Mouse (Mus musculus): Measurements from ENCODE around the gene Rasgef1a. TPM values are rescaled to one million over a fixed set of nuclear protein-coding genes. Genes with fewer than 3 reads are reported as not detected.

Gene Rasgef1a
- 0.30 TPM in 1 of 2 replicates, not detected in the other for polyA plus RNA-seq (2012; ENCODE audit: insufficient read depth, low replicate concordance)

- H3K4me1 ChIP-seq: peaks cover 4% of the 10 kb centered on the region; the same call in 1 of the 2 replicates
- no peak within 1 kb of the TSS for H3K4me3 ChIP-seq (replicated peaks)
- peaks cover 71% of the 10 kb centered on the region for H3K27me3 ChIP-seq (replicated peaks)
- H3K9me3 ChIP-seq: no peaks in the 10 kb centered on the region
- no peaks in the 10 kb centered on the region for H3K36me3 ChIP-seq (replicated peaks; ENCODE audit: low read length)
- TF ChIP-seq FLI1 (IDR thresholded peaks at IDR 0.05; ENCODE audit: low read length): no peak
- TF ChIP-seq GATA1 (IDR thresholded peaks at IDR 0.05; ENCODE audit: borderline replicate concordance, low read length): no peak
Observed at GRCm38 (mm10) chr6:118010756-118011615, at the start of gene Rasgef1a. Gene Rasgef1a, plus strand, starts transcription at chr6:118011438.

- no peak overlapping the region for H3K4me3 ChIP-seq (replicated peaks)
- no peak for TF ChIP-seq GATA1 (IDR thresholded peaks at IDR 0.05; ENCODE audit: borderline replicate concordance, low read length)
- TF ChIP-seq FLI1 (IDR thresholded peaks at IDR 0.05; ENCODE audit: low read length): no peak
- peaks cover 8% of the 10 kb centered on the region for H3K27me3 ChIP-seq (replicated peaks)
- H3K4me1 ChIP-seq: peaks cover 11% of the 10 kb centered on the region
- H3K9me3 ChIP-seq: peaks cover 26% of the 10 kb centered on the region
- H3K36me3 ChIP-seq (replicated peaks; ENCODE audit: low read length): no peaks in the 10 kb centered on the region
Observed at GRCm38 (mm10) chr6:117963201-117963600, 48.0 kb upstream of the Rasgef1a start.

GRCm38 (mm10) chr6:117966729-117967128, 44.5 kb upstream of the Rasgef1a start:
- Histone ChIP-seq H3K9me3 (peaks cover 38% of the 10 kb centered on the region), H3K4me3 (replicated peaks) (peak overlapping the region; percentile 34), H3K36me3 (replicated peaks; ENCODE audit: low read length) (no peaks in the 10 kb centered on the region), H3K4me1 (peaks cover 11% of the 10 kb centered on the region), H3K27me3 (replicated peaks) (peaks cover 8% of the 10 kb centered on the region)
- TF ChIP-seq FLI1 (IDR thresholded peaks at IDR 0.05; ENCODE audit: low read length): no peak
- TF ChIP-seq GATA1 (IDR thresholded peaks at IDR 0.05; ENCODE audit: borderline replicate concordance, low read length): no peak

- no peaks in the 10 kb centered on the region for H3K36me3 ChIP-seq (replicated peaks; ENCODE audit: low read length)
- H3K27me3 ChIP-seq (replicated peaks): peaks cover 26% of the 10 kb centered on the region
- no peak overlapping the region for H3K4me3 ChIP-seq (replicated peaks)
- H3K4me1 ChIP-seq: no peaks in the 10 kb centered on the region
- TF ChIP-seq FLI1 (IDR thresholded peaks at IDR 0.05; ENCODE audit: low read length) (no peak), GATA1 (IDR thresholded peaks at IDR 0.05; ENCODE audit: borderline replicate concordance, low read length) (no peak)
- no peaks in the 10 kb centered on the region for H3K9me3 ChIP-seq
Observed at GRCm38 (mm10) chr6:117987173-117987572, 24.1 kb upstream of the Rasgef1a start.

GRCm38 (mm10) chr6:117989209-117989608, 22.0 kb upstream of the Rasgef1a start:
- Histone ChIP-seq H3K27me3 (replicated peaks) (peaks cover 32% of the 10 kb centered on the region), H3K36me3 (replicated peaks; ENCODE audit: low read length) (no peaks in the 10 kb centered on the region), H3K9me3 (no peaks in the 10 kb centered on the region), H3K4me3 (replicated peaks) (no peak overlapping the region), H3K4me1 (no peaks in the 10 kb centered on the region)
- TF ChIP-seq FLI1 (IDR thresholded peaks at IDR 0.05; ENCODE audit: low read length): no peak
- TF ChIP-seq GATA1 (IDR thresholded peaks at IDR 0.05; ENCODE audit: borderline replicate concordance, low read length): no peak

- Histone ChIP-seq H3K9me3 (no peaks in the 10 kb centered on the region), H3K4me3 (replicated peaks) (no peak overlapping the region), H3K36me3 (replicated peaks; ENCODE audit: low read length) (no peaks in the 10 kb centered on the region), H3K27me3 (replicated peaks) (peaks cover 39% of the 10 kb centered on the region), H3K4me1 (no peaks in the 10 kb centered on the region)
- no peak for TF ChIP-seq FLI1 (IDR thresholded peaks at IDR 0.05; ENCODE audit: low read length)
- no peak for TF ChIP-seq GATA1 (IDR thresholded peaks at IDR 0.05; ENCODE audit: borderline replicate concordance, low read length)
Observed at GRCm38 (mm10) chr6:117990649-117991048, 20.6 kb upstream of the Rasgef1a start.

GRCm38 (mm10) chr6:117991297-117991696, 19.9 kb upstream of the Rasgef1a start:
- Histone ChIP-seq H3K4me3 (replicated peaks) (no peak overlapping the region), H3K4me1 (no peaks in the 10 kb centered on the region), H3K36me3 (replicated peaks; ENCODE audit: low read length) (no peaks in the 10 kb centered on the region), H3K9me3 (no peaks in the 10 kb centered on the region), H3K27me3 (replicated peaks) (peaks cover 45% of the 10 kb centered on the region)
- TF ChIP-seq FLI1 (IDR thresholded peaks at IDR 0.05; ENCODE audit: low read length) (no peak), GATA1 (IDR thresholded peaks at IDR 0.05; ENCODE audit: borderline replicate concordance, low read length) (no peak)

- TF ChIP-seq GATA1 (IDR thresholded peaks at IDR 0.05; ENCODE audit: borderline replicate concordance, low read length) (no peak), FLI1 (IDR thresholded peaks at IDR 0.05; ENCODE audit: low read length) (no peak)
- H3K27me3 ChIP-seq (replicated peaks): peaks cover 50% of the 10 kb centered on the region
- no peak overlapping the region for H3K4me3 ChIP-seq (replicated peaks)
- no peaks in the 10 kb centered on the region for H3K9me3 ChIP-seq
- H3K4me1 ChIP-seq: no peaks in the 10 kb centered on the region
- no peaks in the 10 kb centered on the region for H3K36me3 ChIP-seq (replicated peaks; ENCODE audit: low read length)
Observed at GRCm38 (mm10) chr6:117991928-117992327, 19.3 kb upstream of the Rasgef1a start.

GRCm38 (mm10) chr6:117995168-117995567, 16.1 kb upstream of the Rasgef1a start:
- H3K4me3 ChIP-seq (replicated peaks): no peak overlapping the region
- no peaks in the 10 kb centered on the region for H3K9me3 ChIP-seq
- no peaks in the 10 kb centered on the region for H3K4me1 ChIP-seq
- TF ChIP-seq FLI1 (IDR thresholded peaks at IDR 0.05; ENCODE audit: low read length) (no peak), GATA1 (IDR thresholded peaks at IDR 0.05; ENCODE audit: borderline replicate concordance, low read length) (no peak)
- H3K36me3 ChIP-seq (replicated peaks; ENCODE audit: low read length): no peaks in the 10 kb centered on the region
- peaks cover 49% of the 10 kb centered on the region for H3K27me3 ChIP-seq (replicated peaks)

- Histone ChIP-seq H3K9me3 (no peaks in the 10 kb centered on the region), H3K36me3 (replicated peaks; ENCODE audit: low read length) (no peaks in the 10 kb centered on the region), H3K27me3 (replicated peaks) (peaks cover 30% of the 10 kb centered on the region), H3K4me3 (replicated peaks) (no peak overlapping the region), H3K4me1 (no peaks in the 10 kb centered on the region)
- TF ChIP-seq GATA1 (IDR thresholded peaks at IDR 0.05; ENCODE audit: borderline replicate concordance, low read length) (no peak), FLI1 (IDR thresholded peaks at IDR 0.05; ENCODE audit: low read length) (no peak)
Observed at GRCm38 (mm10) chr6:118001272-118001671, 10.0 kb upstream of the Rasgef1a start.
